Mouse (Mus musculus): ENCODE measurements around the gene Dennd5b.

GRCm38 (mm10) chr6:149098993-149099392, 2.5 kb downstream of the Dennd5b start:
- TF ChIP-seq CTCF (IDR thresholded peaks at IDR 0.05) (no peak), EP300 (IDR thresholded peaks at IDR 0.05; ENCODE audit: insufficient read depth, low read depth, low read length) (no peak)
